Mouse (Mus musculus): Measurements from ENCODE around the gene Arih2. TPM values are rescaled to one million over a fixed set of nuclear protein-coding genes. Genes with fewer than 3 reads are reported as not detected.
"Not testable (repeated sequence)": the region's sequence is repeated elsewhere in the genome, so short reads cannot be mapped to it uniquely, and the experiment has no call there.

Gene Arih2
- polyA plus RNA-seq, 1 experiment from 2014 or later, result 38.8 TPM

- no peaks in the 10 kb centered on the region for H3K27me3 ChIP-seq (ENCODE audit: control insufficient read depth, insufficient read depth, low read length)
- no peaks in the 10 kb centered on the region for H3K9me3 ChIP-seq (ENCODE audit: control insufficient read depth, low read length)
- no peaks in the 10 kb centered on the region for H3K4me1 ChIP-seq (ENCODE audit: control insufficient read depth, insufficient read depth, low read length)
- H3K27ac ChIP-seq (ENCODE audit: low read depth, low read length), result no peak within 1 kb of the TSS
- H3K4me3 ChIP-seq (ENCODE audit: low read length), result peak within 1 kb of the TSS; percentile 74
- 2% methylated on average over 37 of the region's 37 CpGs for WGBS
- H3K9ac ChIP-seq (ENCODE audit: low read depth, low read length), result peak within 1 kb of the TSS; percentile 63
- H3K36me3 ChIP-seq (ENCODE audit: control insufficient read depth, insufficient read depth, low read length), result no peaks in the 10 kb centered on the region
- ATAC-seq (ENCODE audit: low FRiP score, low TSS enrichment), result peak; percentile 94
- peak within 1 kb of the TSS; percentile 76 for H3K4me2 ChIP-seq (replicated peaks; ENCODE audit: low read depth, low read length)
Observed at GRCm38 (mm10) chr9:108661677-108662612, 12.8 kb upstream of the Arih2 start, which contains the start of gene Slc25a20. Slc25a20 (plus strand) TSS chr9:108662088.

GRCm38 (mm10) chr9:108655865-108656264, 6.7 kb upstream of the Arih2 start:
- not testable (repeated sequence) for H3K9ac ChIP-seq (ENCODE audit: low read depth, low read length); H3K4me2 ChIP-seq (replicated peaks; ENCODE audit: low read depth, low read length); H3K4me1 ChIP-seq (ENCODE audit: control insufficient read depth, insufficient read depth, low read length); H3K4me3 ChIP-seq (ENCODE audit: low read length); H3K27me3 ChIP-seq (ENCODE audit: control insufficient read depth, insufficient read depth, low read length); H3K36me3 ChIP-seq (ENCODE audit: control insufficient read depth, insufficient read depth, low read length); ATAC-seq (ENCODE audit: low FRiP score, low TSS enrichment); H3K9me3 ChIP-seq (ENCODE audit: control insufficient read depth, low read length); H3K27ac ChIP-seq (ENCODE audit: low read depth, low read length)
- WGBS, result 78% methylated on average over 7 of the region's 7 CpGs

- Histone ChIP-seq H3K9ac (ENCODE audit: low read depth, low read length) (no peak overlapping the region), H3K9me3 (ENCODE audit: control insufficient read depth, low read length) (no peaks in the 10 kb centered on the region), H3K4me1 (ENCODE audit: control insufficient read depth, insufficient read depth, low read length) (peaks cover under 1% of the 10 kb centered on the region; the same call in 1 of the 2 replicates), H3K4me2 (replicated peaks; ENCODE audit: low read depth, low read length) (no peak overlapping the region), H3K27ac (ENCODE audit: low read depth, low read length) (no peak overlapping the region), H3K36me3 (ENCODE audit: control insufficient read depth, insufficient read depth, low read length) (no peaks in the 10 kb centered on the region), H3K27me3 (ENCODE audit: control insufficient read depth, insufficient read depth, low read length) (no peaks in the 10 kb centered on the region), H3K4me3 (ENCODE audit: low read length) (no peak overlapping the region)
- no peak for ATAC-seq (ENCODE audit: low FRiP score, low TSS enrichment)
- WGBS, result 85% methylated on average over 10 of the region's 10 CpGs
Observed at GRCm38 (mm10) chr9:108654566-108655464, 5.6 kb upstream of the Arih2 start.

GRCm38 (mm10) chr9:108649561-108650440, 615 bp upstream of the Arih2 start:
- ATAC-seq (ENCODE audit: low FRiP score, low TSS enrichment), result peak; percentile 17; the same call in 1 of the 2 replicates
- Histone ChIP-seq H3K4me2 (replicated peaks; ENCODE audit: low read depth, low read length) (peak overlapping the region; percentile 79), H3K9ac (ENCODE audit: low read depth, low read length) (peak overlapping the region; percentile 92), H3K4me1 (ENCODE audit: control insufficient read depth, insufficient read depth, low read length) (peaks cover 14% of the 10 kb centered on the region; the same call in 1 of the 2 replicates), H3K27me3 (ENCODE audit: control insufficient read depth, insufficient read depth, low read length) (no peaks in the 10 kb centered on the region), H3K4me3 (ENCODE audit: low read length) (peak overlapping the region; percentile 100), H3K9me3 (ENCODE audit: control insufficient read depth, low read length) (no peaks in the 10 kb centered on the region), H3K27ac (ENCODE audit: low read depth, low read length) (peak overlapping the region; percentile 88), H3K36me3 (ENCODE audit: control insufficient read depth, insufficient read depth, low read length) (no peaks in the 10 kb centered on the region)
- WGBS, result 28% methylated on average over 29 of the region's 29 CpGs

- WGBS, result 37% methylated on average over 10 of the region's 10 CpGs
- H3K36me3 ChIP-seq (ENCODE audit: control insufficient read depth, insufficient read depth, low read length), result peaks cover 4% of the 10 kb centered on the region; the same call in 1 of the 2 replicates
- no peak for ATAC-seq (ENCODE audit: low FRiP score, low TSS enrichment)
- H3K4me1 ChIP-seq (ENCODE audit: control insufficient read depth, insufficient read depth, low read length), result peaks cover 14% of the 10 kb centered on the region; the same call in 1 of the 2 replicates
- H3K4me3 ChIP-seq (ENCODE audit: low read length), result peak overlapping the region; percentile 100
- H3K4me2 ChIP-seq (replicated peaks; ENCODE audit: low read depth, low read length), result peak overlapping the region; percentile 79
- H3K27me3 ChIP-seq (ENCODE audit: control insufficient read depth, insufficient read depth, low read length), result no peaks in the 10 kb centered on the region
- H3K9me3 ChIP-seq (ENCODE audit: control insufficient read depth, low read length), result no peaks in the 10 kb centered on the region
- no peak overlapping the region for H3K27ac ChIP-seq (ENCODE audit: low read depth, low read length)
- peak overlapping the region; percentile 92; the same call in 1 of the 2 replicates for H3K9ac ChIP-seq (ENCODE audit: low read depth, low read length)
Observed at GRCm38 (mm10) chr9:108648166-108648565, 1.0 kb downstream of the Arih2 start.

GRCm38 (mm10) chr9:108639825-108640224, 9.4 kb downstream of the Arih2 start:
- no peak overlapping the region for H3K4me3 ChIP-seq (ENCODE audit: low read length)
- H3K9ac ChIP-seq (ENCODE audit: low read depth, low read length), result no peak overlapping the region
- H3K36me3 ChIP-seq (ENCODE audit: control insufficient read depth, insufficient read depth, low read length), result peaks cover 22% of the 10 kb centered on the region

GRCm38 (mm10) chr9:108635415-108635814, 13.8 kb downstream of the Arih2 start:
- no peak overlapping the region for H3K4me3 ChIP-seq (ENCODE audit: low read length)
- no peak for ATAC-seq (ENCODE audit: low FRiP score, low TSS enrichment)
- no peaks in the 10 kb centered on the region for H3K27me3 ChIP-seq (ENCODE audit: control insufficient read depth, insufficient read depth, low read length)
- H3K9me3 ChIP-seq (ENCODE audit: control insufficient read depth, low read length), result no peaks in the 10 kb centered on the region
- no peak overlapping the region for H3K4me2 ChIP-seq (replicated peaks; ENCODE audit: low read depth, low read length)
- no peaks in the 10 kb centered on the region for H3K4me1 ChIP-seq (ENCODE audit: control insufficient read depth, insufficient read depth, low read length)
- peaks cover 14% of the 10 kb centered on the region for H3K36me3 ChIP-seq (ENCODE audit: control insufficient read depth, insufficient read depth, low read length)
- H3K27ac ChIP-seq (ENCODE audit: low read depth, low read length), result no peak overlapping the region
- 63% methylated on average over 2 of the region's 2 CpGs for WGBS
- no peak overlapping the region for H3K9ac ChIP-seq (ENCODE audit: low read depth, low read length)

More at GRCm38 (mm10) chr9:108639825-108640224, 9.4 kb downstream of the Arih2 start:
- Histone ChIP-seq H3K27ac (ENCODE audit: low read depth, low read length) (no peak overlapping the region), H3K9me3 (ENCODE audit: control insufficient read depth, low read length) (no peaks in the 10 kb centered on the region), H3K27me3 (ENCODE audit: control insufficient read depth, insufficient read depth, low read length) (no peaks in the 10 kb centered on the region), H3K4me2 (replicated peaks; ENCODE audit: low read depth, low read length) (no peak overlapping the region), H3K4me1 (ENCODE audit: control insufficient read depth, insufficient read depth, low read length) (no peaks in the 10 kb centered on the region)
- ATAC-seq (ENCODE audit: low FRiP score, low TSS enrichment), result no peak
- 90% methylated on average over 2 of the region's 2 CpGs for WGBS

- Histone ChIP-seq H3K4me1 (ENCODE audit: control insufficient read depth, insufficient read depth, low read length) (no peaks in the 10 kb centered on the region), H3K27me3 (ENCODE audit: control insufficient read depth, insufficient read depth, low read length) (no peaks in the 10 kb centered on the region), H3K36me3 (ENCODE audit: control insufficient read depth, insufficient read depth, low read length) (peaks cover 8% of the 10 kb centered on the region), H3K9me3 (ENCODE audit: control insufficient read depth, low read length) (no peaks in the 10 kb centered on the region), H3K4me3 (ENCODE audit: low read length) (no peak overlapping the region), H3K27ac (ENCODE audit: low read depth, low read length) (no peak overlapping the region), H3K9ac (ENCODE audit: low read depth, low read length) (no peak overlapping the region), H3K4me2 (replicated peaks; ENCODE audit: low read depth, low read length) (no peak overlapping the region)
- ATAC-seq (ENCODE audit: low FRiP score, low TSS enrichment), result no peak
- 60% methylated on average over 2 of the region's 2 CpGs for WGBS
Observed at GRCm38 (mm10) chr9:108633846-108634245, 15.3 kb downstream of the Arih2 start.
